Mouse (Mus musculus) kidney, embryonic 14.5 days (tissue): Measurements from ENCODE around the gene Matn4. TPM values are rescaled to one million over a fixed set of nuclear protein-coding genes. Genes with fewer than 3 reads are reported as not detected.
"Not testable (repeated sequence)": the region's sequence is repeated elsewhere in the genome, so short reads cannot be mapped to it uniquely, and the experiment has no call there.

Experiments
- ATAC-seq: fragments of 200-750 bp; cut with Nextera tagmentation; 2 replicates; pipeline ENCODE4 v1.8.0; 2017; ENCODE audit warnings: moderate number of reproducible peaks, mild to moderate bottlenecking, moderate TSS enrichment, moderate library complexity; ENCODE audit not compliant: low FRiP score, low TSS enrichment
- H3K27ac ChIP-seq: fragments of 300-500 bp; sonication (generic); 2 replicates; pipeline ENCODE4 v1.5.1; 2014; ENCODE audit warnings: low read depth, mild to moderate bottlenecking, low read length, moderate library complexity, mixed read lengths
- H3K27me3 ChIP-seq: fragments of 300-500 bp; sonication (generic); 2 replicates; pipeline ENCODE4 v1.6.1; 2014; ENCODE audit warnings: mild to moderate bottlenecking, low read length; ENCODE audit not compliant: control insufficient read depth, insufficient read depth
- H3K36me3 ChIP-seq: fragments of 300-500 bp; sonication (generic); 2 replicates; pipeline ENCODE4 v1.6.1; 2014; ENCODE audit warnings: low read length, mixed read lengths; ENCODE audit not compliant: control insufficient read depth, insufficient read depth
- H3K4me1 ChIP-seq: fragments of 300-500 bp; sonication (generic); 2 replicates; pipeline ENCODE4 v1.6.1; 2014; ENCODE audit warnings: low read length, mixed read lengths; ENCODE audit not compliant: control insufficient read depth, insufficient read depth
- H3K4me2 ChIP-seq: fragments of 300-500 bp; sonication (generic); replicated peaks from 2 replicates; pipeline ENCODE4 v1.6.1; 2014; ENCODE audit warnings: low read depth, mild to moderate bottlenecking, low read length
- H3K4me3 ChIP-seq: fragments of 300-500 bp; sonication (generic); 2 replicates; pipeline ENCODE4 v1.5.1; 2014; ENCODE audit warnings: mild to moderate bottlenecking, low read length
- H3K9ac ChIP-seq: fragments of 300-500 bp; sonication (generic); 2 replicates; pipeline ENCODE4 v1.6.1; 2014; ENCODE audit warnings: low read depth, mild to moderate bottlenecking, low read length, moderate library complexity
- H3K9me3 ChIP-seq: fragments of 300-500 bp; sonication (generic); 2 replicates; pipeline ENCODE4 v1.6.1; 2016; ENCODE audit warnings: low read length; ENCODE audit not compliant: control insufficient read depth
- WGBS: fragments of 180-500 bp; shearing (Covaris S2); extraction: QIAGEN DNeasy Blood & Tissue Kit; methylation state at CpG from one replicate; pipeline ENCODE4 v1.1.7; 2014; 5-methylcytosine and 5-hydroxymethylcytosine counted together
- microRNA-seq: library from miRNA; unstranded; fragments of <30 nt; microRNA quantifications from one replicate; pipeline ENCODE4, GENCODE M21; 2016
- polyA plus RNA-seq: library from polyadenylated mRNA; unstranded; fragments of >200 nt; fragmentation: Nextera tagmentation; extraction: Ambion mirVana; gene quantifications from 2 replicates; pipeline ENCODE4 v1.2.1, GENCODE M21; 2014

The Matn4 gene
- polyA plus RNA-seq, 1 experiment from 2014 or later: 0.12 TPM

- Histone ChIP-seq H3K27me3 (no peaks in the 10 kb centered on the region), H3K27ac (no peak overlapping the region), H3K36me3 (no peaks in the 10 kb centered on the region), H3K4me2 (no peak overlapping the region), H3K9me3 (no peaks in the 10 kb centered on the region), H3K4me1 (no peaks in the 10 kb centered on the region), H3K4me3 (no peak overlapping the region), H3K9ac (no peak overlapping the region)
- ATAC-seq: no peak
- WGBS: 85% methylated on average over 3 of the region's 3 CpGs
Observed at GRCm38 (mm10) chr2:164358373-164358772, 46.6 kb downstream of the Matn4 start.

- ATAC-seq: no peak
- Histone ChIP-seq H3K4me1 (no peaks in the 10 kb centered on the region), H3K9ac (no peak overlapping the region), H3K27me3 (no peaks in the 10 kb centered on the region), H3K36me3 (no peaks in the 10 kb centered on the region), H3K27ac (no peak overlapping the region), H3K9me3 (no peaks in the 10 kb centered on the region), H3K4me2 (no peak overlapping the region), H3K4me3 (no peak overlapping the region)
- WGBS: 72% methylated on average over 11 of the region's 11 CpGs
Observed at GRCm38 (mm10) chr2:164356177-164356967, 48.6 kb downstream of the Matn4 start.

GRCm38 (mm10) chr2:164353356-164353755 is 51.6 kb downstream of the Matn4 start:
- Histone ChIP-seq H3K4me3 (no peak overlapping the region), H3K27me3 (no peaks in the 10 kb centered on the region), H3K4me1 (no peaks in the 10 kb centered on the region), H3K27ac (no peak overlapping the region), H3K36me3 (no peaks in the 10 kb centered on the region), H3K9me3 (no peaks in the 10 kb centered on the region), H3K9ac (no peak overlapping the region), H3K4me2 (no peak overlapping the region)
- ATAC-seq: no peak
- WGBS: 86% methylated on average over 11 of the region's 11 CpGs

GRCm38 (mm10) chr2:164352697-164353096 is 52.3 kb downstream of the Matn4 start:
- Histone ChIP-seq H3K27ac (no peak overlapping the region), H3K4me3 (no peak overlapping the region), H3K4me1 (no peaks in the 10 kb centered on the region), H3K27me3 (no peaks in the 10 kb centered on the region), H3K36me3 (no peaks in the 10 kb centered on the region), H3K9ac (no peak overlapping the region), H3K4me2 (no peak overlapping the region), H3K9me3 (no peaks in the 10 kb centered on the region)
- WGBS: 92% methylated on average over 3 of the region's 3 CpGs
- no peak for ATAC-seq

- H3K9me3 ChIP-seq: no peaks in the 10 kb centered on the region
- H3K9ac ChIP-seq: no peak overlapping the region
- ATAC-seq: no peak
- no peak overlapping the region for H3K4me2 ChIP-seq
- no peaks in the 10 kb centered on the region for H3K27me3 ChIP-seq
- no peak overlapping the region for H3K4me3 ChIP-seq
- no peak overlapping the region for H3K27ac ChIP-seq
- no peaks in the 10 kb centered on the region for H3K4me1 ChIP-seq
- H3K36me3 ChIP-seq: no peaks in the 10 kb centered on the region
- WGBS: 91% methylated on average over 3 of the region's 3 CpGs
Observed at GRCm38 (mm10) chr2:164348980-164349379, 56.0 kb downstream of the Matn4 start.

- H3K27ac ChIP-seq, H3K4me1 ChIP-seq, H3K4me3 ChIP-seq, H3K36me3 ChIP-seq, H3K9ac ChIP-seq, H3K9me3 ChIP-seq, H3K4me2 ChIP-seq, H3K27me3 ChIP-seq, ATAC-seq: not testable (repeated sequence)
Observed at GRCm38 (mm10) chr2:164347697-164348096, 57.3 kb downstream of the Matn4 start.

GRCm38 (mm10) chr2:164343732-164344131 is 61.2 kb downstream of the Matn4 start:
- ATAC-seq, H3K9ac ChIP-seq, H3K4me2 ChIP-seq, H3K27me3 ChIP-seq, H3K4me1 ChIP-seq, H3K36me3 ChIP-seq, H3K4me3 ChIP-seq, H3K9me3 ChIP-seq, H3K27ac ChIP-seq: not testable (repeated sequence)
- 82% methylated on average over 1 of the region's 1 CpGs for WGBS

Small RNAs within 50 kb of the gene (microRNA-seq; reads per million reads assigned to microRNA genes)
- not detected for gene Mir7678

Other genes starting within 250 kb of the Matn4 start
- gene Kcns1, start 234.0 kb downstream of the Matn4 start, polyA plus RNA-seq: 0.16 TPM in 1 of 2 replicates, not detected in the other
- gene Wfdc5, start 222.4 kb downstream of the Matn4 start, polyA plus RNA-seq: not detected in 2 replicates
- gene Wfdc12, start 214.6 kb downstream of the Matn4 start, polyA plus RNA-seq: not detected in 2 replicates
- not detected in 2 replicates for gene Wfdc15a, start 205.0 kb downstream of the Matn4 start, polyA plus RNA-seq
- gene Wfdc15b, start 183.5 kb downstream of the Matn4 start, polyA plus RNA-seq: 76.1 and 106 TPM in 2 replicates
- not detected in 2 replicates for gene Svs2, start 166.7 kb downstream of the Matn4 start, polyA plus RNA-seq
- not detected in 2 replicates for gene Svs3b, start 148.5 kb downstream of the Matn4 start, polyA plus RNA-seq
- gene Svs4, start 126.7 kb downstream of the Matn4 start, polyA plus RNA-seq: not detected in 2 replicates
- not detected in 2 replicates for gene Svs3a, start 115.9 kb downstream of the Matn4 start, polyA plus RNA-seq
- gene Svs6, start 88.4 kb downstream of the Matn4 start, polyA plus RNA-seq: not detected in 2 replicates
- not detected in 2 replicates for gene Svs5, start 72.4 kb downstream of the Matn4 start, polyA plus RNA-seq
- gene Slpi, start 16.1 kb downstream of the Matn4 start, polyA plus RNA-seq: 0.44 TPM in 1 of 2 replicates, not detected in the other
- not detected in 2 replicates for gene Rbpjl, start 2.0 kb downstream of the Matn4 start, polyA plus RNA-seq
- 87.8 and 108 TPM in 2 replicates for gene Sdc4, start 38.7 kb upstream of the Matn4 start, polyA plus RNA-seq
- gene Sys1, start 51.8 kb upstream of the Matn4 start, polyA plus RNA-seq: 66.8 and 69.4 TPM in 2 replicates
- gene Gm20458, start 55.8 kb upstream of the Matn4 start, polyA plus RNA-seq: 7.1 and 8.4 TPM in 2 replicates
- gene Trp53tg5, start 68.6 kb upstream of the Matn4 start, polyA plus RNA-seq: not detected in 2 replicates
- 12.4 and 14.7 TPM in 2 replicates for gene Dbndd2, start 80.9 kb upstream of the Matn4 start, polyA plus RNA-seq
- gene Pigt, start 92.4 kb upstream of the Matn4 start, polyA plus RNA-seq: 70.7 and 79.2 TPM in 2 replicates
- gene Wfdc2, start 157.3 kb upstream of the Matn4 start, polyA plus RNA-seq: 330 and 331 TPM in 2 replicates
- not detected in 2 replicates for gene Spint3, start 168.3 kb upstream of the Matn4 start, polyA plus RNA-seq
- not detected in 2 replicates for gene Wfdc6a, start 180.3 kb upstream of the Matn4 start, polyA plus RNA-seq
- gene Eppin, start 188.4 kb upstream of the Matn4 start, polyA plus RNA-seq: not detected in 2 replicates
- not detected in 2 replicates for gene Wfdc6b, start 208.4 kb upstream of the Matn4 start, polyA plus RNA-seq
- gene Wfdc8, start 208.5 kb upstream of the Matn4 start, polyA plus RNA-seq: not detected in 2 replicates
- gene Wfdc16, start 233.6 kb upstream of the Matn4 start, polyA plus RNA-seq: not detected in 2 replicates